Mouse (Mus musculus) cerebellum, postnatal 36 days (tissue): ENCODE data around the gene Bcl2l15.
A peak's percentile ranks its signal among the peaks of the same experiment; 100 is the strongest.
"Not testable (repeated sequence)": the region's sequence is repeated elsewhere in the genome, so short reads cannot be mapped to it uniquely, and the experiment has no call there.

Source experiments
- DNase-seq, 2 experiments: peaks; one replicate each; pipeline ENCODE4 v3.0.0; 2021 to 2022; ENCODE audit warnings: mixed read lengths in 2 of 2

The Bcl2l15 gene

DNA sequence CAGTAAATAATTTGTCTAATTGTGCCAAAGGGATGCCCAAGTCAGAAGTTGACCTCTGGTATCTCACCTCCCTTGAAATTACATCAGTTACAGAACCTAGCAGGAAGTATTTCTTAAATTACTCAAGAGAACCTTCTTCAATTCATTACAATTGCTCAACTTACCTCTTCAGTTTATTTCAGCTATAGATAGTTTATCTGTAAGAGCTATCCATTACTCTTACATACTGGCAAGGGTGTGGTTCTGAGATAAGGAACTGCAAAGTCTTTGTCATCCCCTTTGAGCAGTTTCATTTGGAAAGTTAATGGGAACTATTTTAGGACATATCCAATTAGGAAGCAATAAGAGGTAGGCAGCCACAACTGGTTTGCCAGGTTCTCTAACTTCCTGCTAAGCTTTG, at the start of gene Bcl2l15:
Gene Bcl2l15, plus strand, starts transcription at position 176 of the 400 bp plus-strand sequence.
- no peak for DNase-seq

DNA sequence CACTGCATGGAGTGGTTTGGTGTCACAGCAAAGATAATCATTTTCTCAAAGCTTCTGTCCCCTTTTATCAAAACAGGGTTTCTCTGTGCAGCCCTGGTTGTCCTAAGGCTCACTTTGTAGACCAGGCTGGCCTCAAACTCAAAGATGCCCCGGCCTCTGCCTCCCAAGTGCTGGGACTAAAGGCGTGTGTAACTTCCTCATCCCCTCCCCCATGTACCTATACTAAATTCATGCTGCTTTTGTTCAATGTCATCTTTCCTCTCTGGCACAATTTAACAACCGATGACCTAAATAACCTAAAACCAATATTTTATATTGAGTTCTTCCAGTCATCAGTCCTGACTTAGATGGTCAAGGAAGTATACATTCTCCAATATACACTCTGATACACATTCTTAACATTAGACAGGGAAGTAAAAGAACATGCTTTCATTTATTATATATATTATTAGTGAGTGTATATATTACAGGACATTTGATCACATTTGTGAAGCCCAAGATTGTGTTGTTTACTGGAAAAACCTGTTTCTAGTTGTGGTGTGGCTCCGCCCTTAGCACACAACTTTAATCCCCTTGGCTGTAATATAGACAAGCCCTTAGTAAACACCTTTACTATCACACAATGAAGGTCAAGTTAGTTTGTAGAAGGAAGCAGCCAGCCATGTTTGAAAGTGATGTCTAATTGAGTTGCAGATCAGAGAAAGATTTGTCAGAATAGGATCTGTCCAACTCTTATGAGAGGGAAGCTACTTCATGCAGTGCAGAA, 49.4 kb upstream of the Bcl2l15 start:
- no peak for DNase-seq

DNA sequence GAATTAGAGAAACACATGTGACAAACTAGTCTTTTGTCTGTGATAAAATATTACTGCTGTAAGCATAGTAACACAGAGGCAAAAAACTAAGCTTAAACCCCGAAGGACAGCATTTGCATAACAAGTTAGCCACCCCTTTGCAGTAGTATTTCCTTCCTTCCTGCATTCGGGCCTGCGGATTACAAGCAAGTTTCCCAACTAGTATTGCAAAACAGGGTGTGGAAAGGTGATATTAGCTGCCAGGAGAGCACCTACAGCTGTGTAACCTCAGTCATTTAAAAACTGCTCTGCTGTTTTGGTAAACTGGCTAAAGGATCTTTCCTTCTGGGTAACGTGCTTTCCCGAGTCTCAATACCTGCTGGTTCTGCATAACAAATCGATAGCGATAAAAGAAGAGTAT, 45.2 kb upstream of the Bcl2l15 start:
- no peak for DNase-seq

DNA sequence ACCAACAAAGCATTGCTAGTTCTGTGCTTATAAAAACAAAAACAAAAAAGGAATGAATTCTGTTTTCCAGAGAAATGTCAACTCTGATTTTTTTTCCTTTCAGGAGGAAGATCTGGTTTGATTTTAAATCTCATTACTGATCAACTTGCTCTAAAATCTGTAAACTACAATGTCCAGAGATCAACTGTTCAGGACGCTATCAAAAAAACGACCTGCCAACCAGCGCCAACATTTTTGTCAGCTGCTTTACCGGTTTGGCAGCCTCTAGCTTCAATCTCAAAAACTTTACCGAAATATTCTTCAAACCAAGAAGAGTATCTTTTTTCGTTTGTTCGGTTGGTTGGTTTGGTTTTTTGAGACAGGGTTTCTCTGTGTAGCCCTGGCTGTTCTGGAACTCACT, 43.3 kb upstream of the Bcl2l15 start:
- no peak for DNase-seq

DNA sequence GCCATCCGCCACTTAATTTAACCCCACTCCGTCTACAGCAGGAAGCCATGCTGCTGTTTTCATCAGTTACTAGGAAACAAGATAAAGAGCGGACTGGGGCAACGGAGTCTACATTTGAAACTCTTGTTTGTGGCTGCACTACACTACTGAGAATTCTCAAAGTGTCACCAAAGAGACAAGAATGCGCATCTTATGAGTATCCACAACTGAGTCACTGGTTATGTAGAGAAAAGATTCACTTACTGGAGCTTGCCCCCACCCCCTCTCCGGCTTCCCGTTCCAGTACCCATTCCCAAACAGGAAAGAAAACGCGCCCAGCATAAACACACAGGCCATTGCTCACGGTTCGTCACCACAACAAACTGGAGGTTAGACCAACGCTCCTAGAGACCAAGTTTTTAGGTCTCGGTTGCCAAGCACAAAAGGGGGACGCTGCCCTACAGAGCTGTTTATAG, 42.5 kb upstream of the Bcl2l15 start:
- peak; percentile 17 to 36 for DNase-seq

DNA sequence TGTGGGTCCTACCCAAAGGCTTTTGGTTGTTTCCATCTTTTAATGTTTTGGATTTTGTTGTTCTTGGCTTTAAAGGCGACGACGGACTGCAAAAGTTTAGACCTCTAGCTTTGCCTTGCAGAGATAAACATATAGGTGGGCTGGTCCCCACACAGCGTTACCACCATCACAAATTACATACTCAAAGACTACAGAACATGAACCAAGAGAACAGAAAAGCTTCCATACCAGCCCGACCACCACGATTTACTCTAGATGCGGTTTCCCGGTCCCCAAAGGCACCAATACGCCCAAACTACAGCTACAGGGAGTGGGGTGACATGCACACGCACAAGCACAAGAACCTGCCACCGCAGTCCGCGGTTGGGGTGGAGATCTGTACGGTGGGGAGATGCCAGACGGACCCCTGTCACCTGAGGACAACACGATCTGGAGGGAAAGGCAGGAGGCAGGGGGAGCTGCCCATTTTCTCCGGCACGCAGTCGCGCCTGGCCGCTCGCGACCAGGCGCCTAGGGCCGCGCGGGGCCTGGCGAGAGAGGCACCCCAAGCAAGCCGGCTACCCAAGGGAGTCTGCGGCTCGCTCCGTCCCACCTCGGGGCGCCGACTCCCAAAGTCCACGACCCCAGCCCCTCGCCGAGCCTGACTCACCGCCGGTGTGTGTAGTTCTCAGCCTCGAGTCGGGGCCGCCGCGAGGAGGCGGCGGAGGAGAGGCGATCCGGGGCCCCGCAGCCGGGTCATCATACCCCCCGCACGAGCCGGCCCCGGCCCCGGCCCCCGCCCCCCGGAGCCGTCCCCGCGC, 41.9 kb upstream of the Bcl2l15 start:
- DNase-seq, result peak; percentile 29 to 49

DNA sequence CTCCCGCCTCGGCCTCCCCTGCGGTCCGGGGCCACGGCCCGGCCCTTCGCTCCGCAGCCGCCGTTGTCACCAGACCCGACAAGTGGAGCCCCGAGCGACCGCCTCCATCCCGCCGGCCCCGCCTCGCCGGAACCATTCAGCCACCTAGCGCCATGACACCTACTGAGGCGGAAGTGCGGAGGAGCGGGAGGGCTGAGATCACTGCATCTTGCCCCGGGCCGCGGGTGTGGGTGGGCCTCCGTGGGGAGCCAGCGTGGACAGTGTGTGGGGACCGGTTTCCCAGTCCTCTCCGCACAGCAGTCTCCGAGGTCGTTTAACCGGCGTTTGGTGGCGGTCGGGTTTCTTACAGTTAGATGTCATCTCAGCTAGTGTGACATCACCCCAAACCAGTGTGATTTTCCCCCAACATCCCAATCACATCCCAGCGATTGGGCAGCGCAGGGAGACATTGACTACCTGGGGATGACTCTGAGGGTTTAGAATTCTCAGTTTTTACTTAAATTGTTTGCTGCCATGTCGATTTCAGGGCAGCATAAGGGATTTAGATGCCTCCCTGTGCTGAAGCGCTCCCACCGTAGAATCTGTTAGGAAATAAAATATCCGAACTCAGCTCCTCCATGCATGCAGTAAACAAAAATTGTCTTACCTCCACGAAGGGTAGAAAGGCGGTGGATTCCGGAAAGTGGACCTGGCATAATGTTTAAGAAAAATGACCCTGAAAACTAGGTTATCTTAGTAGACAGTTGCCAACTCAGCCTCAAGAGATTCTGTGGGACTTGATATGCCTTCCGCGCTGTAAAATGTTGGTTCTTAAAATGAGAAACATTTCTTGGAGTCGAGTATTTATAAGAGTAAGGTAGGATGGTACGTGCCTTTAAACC, 40.9 kb upstream of the Bcl2l15 start, which contains the start of gene Hipk1:
Gene Hipk1, minus strand, starts transcription at position 334 of the 881 bp plus-strand sequence.
- peak; percentile 95 to 96 for DNase-seq

DNA sequence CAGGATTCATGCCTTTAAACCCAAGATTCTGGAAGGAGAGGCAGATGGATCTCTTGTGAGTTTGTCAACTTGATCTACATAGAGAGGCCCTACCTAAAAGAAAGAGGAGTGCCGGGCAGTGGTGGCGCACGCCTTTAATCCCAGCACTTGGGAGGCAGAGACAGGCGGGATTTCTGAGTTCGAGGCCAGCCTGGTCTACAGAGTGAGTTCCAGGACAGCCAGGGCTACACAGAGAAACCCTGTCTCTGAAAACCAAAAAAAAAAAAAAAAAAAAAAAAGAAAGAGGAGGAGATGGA, 40.3 kb upstream of the Bcl2l15 start:
- DNase-seq, result not testable (repeated sequence)

DNA sequence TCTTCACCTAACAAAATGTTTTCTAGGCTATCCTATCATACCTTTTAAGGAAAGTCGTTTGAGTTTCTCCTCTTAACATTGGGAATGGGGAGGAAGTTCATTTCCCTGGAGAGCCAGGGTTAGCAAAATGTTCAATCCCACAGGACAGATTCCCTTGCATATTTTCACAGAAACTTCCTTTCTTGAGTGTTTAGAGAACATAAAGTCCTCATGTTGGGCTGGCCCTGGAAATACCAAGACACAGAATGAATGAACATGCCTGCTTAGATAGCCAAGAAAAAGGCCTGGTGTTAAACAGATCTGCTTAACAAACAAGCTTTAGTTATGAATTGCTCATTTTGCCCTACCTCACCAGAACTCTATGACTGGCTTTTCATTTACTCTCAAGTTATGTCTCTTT, 39.8 kb upstream of the Bcl2l15 start:
- DNase-seq, result no peak

DNA sequence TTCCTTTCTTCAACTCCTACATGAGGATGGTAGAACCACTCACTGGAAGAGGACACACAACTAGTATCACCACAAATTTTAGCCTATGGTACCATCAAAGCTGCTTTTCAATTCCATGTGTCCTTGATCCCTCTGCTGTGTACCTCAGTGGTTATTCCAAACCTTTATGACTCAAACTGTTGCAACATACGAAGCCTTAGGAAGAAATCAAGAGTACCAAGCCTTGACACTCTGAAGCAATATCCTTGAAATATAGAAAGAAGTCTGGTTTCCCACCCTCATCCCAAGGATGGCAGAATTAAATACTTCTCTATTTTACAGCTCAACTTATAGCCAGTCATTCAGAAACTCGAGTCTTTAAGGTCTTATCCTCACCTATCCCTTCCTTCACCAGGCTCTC, 36.0 kb upstream of the Bcl2l15 start:
- no peak for DNase-seq

DNA sequence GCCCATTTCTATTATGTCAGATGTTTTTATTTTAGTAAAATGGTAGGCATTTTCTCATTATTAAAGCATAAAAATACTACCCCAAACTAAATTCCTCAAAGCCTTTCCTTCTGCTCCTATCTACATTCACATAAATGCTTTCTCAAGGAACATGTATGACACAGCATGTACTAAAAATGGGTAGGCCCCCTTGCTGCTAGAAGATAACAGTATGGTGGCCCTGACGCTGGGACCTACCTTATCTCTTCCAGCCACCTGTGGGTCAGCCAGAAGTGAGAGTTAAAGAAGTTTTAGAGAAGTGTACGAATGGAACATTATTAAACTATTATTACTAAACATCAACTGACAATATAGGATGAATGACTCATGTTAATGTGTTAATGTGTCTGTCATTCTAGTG, 32.9 kb upstream of the Bcl2l15 start:
- no peak for DNase-seq

DNA sequence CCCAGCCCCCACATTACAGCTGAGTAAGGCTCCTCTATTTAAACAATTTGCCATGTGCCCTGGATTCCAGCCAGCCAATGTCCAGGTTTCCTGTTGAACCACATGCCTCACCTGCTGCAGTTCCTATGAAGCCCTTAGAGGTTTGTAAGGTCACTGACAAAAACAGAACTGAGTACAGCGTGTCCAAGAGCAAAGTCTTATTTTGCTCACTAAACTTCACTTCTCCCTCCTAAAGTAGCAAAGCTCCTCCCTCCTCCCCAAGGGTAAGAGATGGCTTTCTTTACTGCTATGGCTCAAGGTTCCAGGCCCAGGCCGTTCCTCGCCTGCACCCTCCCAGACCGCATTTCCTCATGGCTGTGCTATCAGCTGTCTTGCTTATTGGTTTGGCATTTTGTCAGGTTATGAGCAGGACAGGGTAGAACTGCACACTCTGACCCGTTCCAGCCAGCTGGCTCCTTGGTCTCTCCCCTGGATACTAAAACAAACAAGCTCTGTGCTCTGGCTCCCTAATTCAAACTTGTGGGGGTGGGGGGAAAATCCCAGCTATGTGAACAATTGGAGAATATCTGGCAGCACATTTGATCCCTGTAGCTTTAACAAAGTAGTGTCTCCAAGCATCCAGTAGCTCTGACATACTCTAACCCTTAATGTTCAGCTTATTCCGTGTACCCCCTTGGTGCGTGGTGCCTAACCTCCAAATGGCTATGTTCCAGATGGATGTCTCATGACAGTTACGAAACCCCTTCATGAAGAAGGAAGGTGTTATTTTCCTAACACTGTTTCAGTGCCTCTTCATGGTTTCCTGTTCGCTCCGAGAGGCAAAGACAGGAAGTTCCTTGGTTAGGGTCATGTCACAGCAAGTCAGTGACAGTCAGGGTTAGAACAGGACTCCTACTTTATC, 30.5 kb upstream of the Bcl2l15 start:
- peak; percentile 52 to 54 for DNase-seq

DNA sequence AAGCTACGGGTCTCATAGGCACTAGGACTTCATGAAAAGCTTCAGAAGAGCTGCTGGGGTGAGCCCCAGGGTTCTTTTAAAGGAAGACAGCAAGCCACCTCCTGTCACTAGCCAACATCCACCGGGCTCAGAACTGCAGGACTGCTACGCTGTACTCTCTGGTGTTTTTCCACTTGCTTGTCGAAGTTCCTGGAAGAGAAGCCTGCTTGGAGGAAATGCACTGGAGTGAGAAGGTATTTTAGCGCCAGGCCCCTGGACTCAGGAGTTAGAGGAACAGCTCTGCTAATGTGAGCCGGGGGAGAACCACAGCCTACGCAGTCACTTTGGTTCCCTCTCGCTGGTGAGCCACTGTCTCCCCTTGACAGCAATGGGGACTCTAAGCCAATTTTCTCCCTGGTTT, 29.5 kb upstream of the Bcl2l15 start:
- DNase-seq, result no peak

DNA sequence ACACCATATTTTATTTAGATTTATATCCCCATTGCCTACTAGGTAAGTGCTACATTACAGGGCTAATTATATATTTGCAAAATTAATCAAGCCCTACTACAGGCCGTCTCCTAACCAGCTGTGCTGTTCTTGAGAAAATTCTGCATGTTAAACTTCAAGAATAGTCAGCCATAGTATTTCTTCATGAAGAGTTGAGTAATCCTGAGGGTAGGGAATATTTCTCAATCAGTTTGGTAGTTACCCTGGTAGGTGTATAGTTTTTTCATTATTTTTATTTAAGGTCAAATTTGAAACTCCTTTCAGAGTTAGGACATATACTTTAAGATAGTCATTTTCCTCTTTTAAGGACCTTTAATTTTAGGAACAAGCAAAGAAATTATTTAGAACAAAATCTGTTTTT, 26.7 kb upstream of the Bcl2l15 start:
- DNase-seq, result no peak

DNA sequence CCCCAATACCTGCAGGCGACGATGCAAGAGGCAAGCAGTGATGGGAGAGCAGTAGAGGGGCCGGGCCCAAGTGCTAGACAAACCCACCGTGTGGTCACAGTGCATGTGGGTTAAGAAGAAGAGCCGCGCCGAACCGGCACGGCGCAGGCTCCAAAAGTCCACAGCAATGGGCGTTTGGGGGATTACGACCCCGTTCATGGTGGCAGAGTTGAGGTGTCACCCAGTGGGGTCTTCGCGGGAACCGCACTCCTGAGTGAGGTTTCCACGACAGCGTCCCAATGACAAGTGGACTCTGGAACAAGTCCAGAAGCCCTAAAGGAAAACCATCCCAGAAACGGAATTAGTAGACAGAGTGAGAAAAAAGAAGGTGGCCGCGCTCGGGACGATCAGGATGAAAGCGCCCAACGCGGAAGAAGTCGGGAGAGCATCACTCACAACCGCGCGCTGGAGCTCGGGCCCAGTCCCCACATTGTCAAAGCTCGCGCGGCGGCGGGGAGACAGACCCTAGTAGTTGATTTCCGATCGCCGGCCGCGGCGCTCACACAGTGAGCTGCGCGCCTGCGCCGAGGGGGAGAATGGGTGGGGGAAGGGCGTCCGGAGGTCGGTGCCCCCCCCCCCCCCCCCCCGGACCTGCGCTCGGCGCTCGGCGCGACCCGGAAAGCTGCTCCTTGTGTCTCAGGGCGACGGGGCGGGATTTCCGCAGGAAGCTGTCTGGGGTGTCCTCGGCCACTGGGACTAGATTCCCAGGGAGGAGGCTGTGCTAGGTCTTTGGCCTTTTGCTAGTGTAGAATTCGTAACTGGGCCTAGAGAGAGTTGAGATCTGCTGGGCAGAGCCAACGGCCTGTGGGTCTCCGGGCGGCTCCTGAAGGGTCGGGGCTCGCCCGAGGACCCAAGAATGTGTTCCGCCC, 23.3 kb upstream of the Bcl2l15 start, which contains the start of the genes Dclre1b, Ap4b1 and Gm43064:
Gene Dclre1b, minus strand, starts transcription at position 554 of the 908 bp plus-strand sequence.
Gene Ap4b1, plus strand, starts transcription at position 630 of the 908 bp plus-strand sequence.
Gene Gm43064, plus strand, starts transcription at position 683 of the 908 bp plus-strand sequence.
- peak; percentile 86 to 92 for DNase-seq

DNA sequence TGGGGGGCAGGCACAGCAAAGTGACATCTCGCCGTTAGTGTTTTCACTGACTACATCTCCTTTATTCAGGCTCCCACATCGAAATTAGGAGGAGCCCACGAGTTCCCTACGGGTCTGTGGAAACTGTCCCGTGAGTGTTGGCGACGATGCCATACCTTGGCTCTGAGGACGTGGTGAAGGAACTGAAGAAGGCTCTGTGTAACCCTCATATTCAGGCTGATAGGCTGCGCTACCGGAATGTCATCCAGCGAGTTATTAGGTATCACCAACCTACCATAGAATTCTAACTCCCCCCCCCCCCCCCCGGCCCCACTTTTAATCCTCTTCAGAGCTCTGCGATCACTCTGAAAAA, 22.6 kb upstream of the Bcl2l15 start:
- no peak for DNase-seq

DNA sequence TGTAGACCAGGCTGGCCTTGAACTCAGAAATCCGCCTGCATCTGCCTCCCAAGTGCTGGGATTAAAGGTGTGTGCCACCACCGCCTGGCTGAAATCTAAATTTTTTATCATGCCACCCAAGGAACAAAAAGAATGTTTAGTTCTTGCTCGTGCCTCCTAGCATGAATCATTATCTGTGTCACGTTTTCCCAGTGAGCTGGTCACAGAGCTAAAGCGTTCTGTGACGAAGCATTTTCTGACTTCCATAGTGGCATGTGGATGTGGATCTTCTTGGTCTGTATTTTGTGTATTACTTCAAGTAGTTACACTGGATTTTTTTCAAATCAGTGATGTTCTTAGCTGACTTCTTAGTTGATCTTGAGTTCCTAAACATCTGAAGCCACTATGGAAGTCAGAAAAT, 21.4 kb upstream of the Bcl2l15 start:
- no peak for DNase-seq

DNA sequence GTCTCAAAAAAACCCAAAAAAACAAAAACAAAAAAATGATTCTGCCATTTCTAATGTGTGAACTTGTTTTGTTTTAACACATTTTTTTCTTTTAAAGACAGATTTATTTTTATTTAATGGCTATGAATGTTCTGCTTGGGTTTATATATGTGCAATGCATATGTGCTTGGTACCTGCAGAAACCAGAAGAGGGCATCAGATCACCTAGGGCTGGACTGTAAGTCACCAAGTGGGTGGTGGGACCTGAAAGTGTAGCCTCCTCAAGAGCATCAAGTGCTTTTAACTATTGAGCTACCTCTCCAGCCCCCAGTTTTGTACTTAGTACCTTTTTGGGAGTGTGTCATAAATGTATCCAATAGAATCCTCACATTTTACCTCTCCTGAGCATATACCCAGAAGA, 4.9 kb upstream of the Bcl2l15 start:
- DNase-seq, result no peak

DNA sequence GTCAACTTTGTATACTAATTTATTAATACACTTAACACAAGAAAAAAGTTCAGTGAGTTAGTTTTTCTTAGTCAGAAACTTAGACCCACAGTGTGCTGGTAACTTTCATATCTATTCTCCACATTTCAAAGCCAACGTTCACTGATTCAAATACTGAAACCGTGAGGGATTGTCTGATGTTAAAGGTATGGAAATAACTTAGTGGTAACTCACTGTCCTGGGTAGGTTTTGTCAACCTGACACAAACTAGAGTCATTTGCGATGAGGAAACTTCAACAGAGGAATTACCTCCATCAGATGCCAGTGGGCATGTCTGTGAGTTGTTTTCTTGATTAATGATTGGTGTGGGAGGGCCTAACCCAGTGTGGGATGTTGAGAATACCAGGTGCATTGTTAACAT, 3.4 kb upstream of the Bcl2l15 start:
- no peak for DNase-seq

DNA sequence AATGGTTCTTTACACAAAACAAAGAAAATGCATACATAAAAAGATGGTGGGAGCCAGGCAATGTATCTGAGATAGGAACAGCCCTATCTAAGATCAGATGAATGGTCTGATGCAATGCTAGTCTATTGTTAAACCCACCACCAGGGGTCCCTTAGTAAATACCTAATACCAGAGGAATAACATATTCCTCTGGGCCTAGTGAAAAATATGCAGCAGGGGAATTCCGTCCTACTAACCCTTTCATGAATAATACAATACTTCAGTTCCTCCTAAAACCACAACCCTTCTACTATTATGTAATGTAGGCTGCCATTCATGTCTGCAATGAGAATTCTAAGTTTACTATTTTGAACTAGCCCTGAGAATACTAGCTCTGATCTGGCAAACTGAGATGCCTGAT, 1.7 kb upstream of the Bcl2l15 start:
- DNase-seq, result not testable (repeated sequence)

DNA sequence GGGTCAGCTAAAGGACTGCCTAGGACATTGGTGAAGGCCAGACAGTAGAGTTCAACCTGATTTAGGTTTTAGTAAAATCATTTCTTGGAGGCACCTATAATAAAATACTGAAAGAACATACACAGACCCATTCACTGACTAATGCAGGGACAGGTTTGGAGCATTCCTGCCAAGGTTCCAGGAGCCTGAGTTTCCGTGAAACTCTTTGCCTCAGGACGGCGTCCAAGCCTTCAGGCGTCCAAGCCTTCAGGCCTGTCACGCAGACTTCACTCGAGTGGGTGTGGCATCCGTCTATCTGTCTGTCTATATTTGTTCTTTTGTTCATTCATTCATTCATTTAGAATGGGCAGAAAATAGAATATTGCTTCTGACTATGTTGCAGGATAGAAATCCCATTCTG, 1.3 kb upstream of the Bcl2l15 start:
- DNase-seq, result peak; percentile 40 to 43
